Mouse (Mus musculus): Measurements from ENCODE around the gene Gm20388. TPM values are rescaled to one million over a fixed set of nuclear protein-coding genes. Genes with fewer than 3 reads are reported as not detected.

The Gm20388 gene
- total RNA-seq, 4 experiments from 2014 or later, result 0.17 to 15.1 (median 6.6) TPM

- DNase-seq (ENCODE audit: low spot score in 2 of 2), result no peak
These were observed 3.5 kb downstream of the Gm20388 start for GRCm38 (mm10) chr8:119914161-119914560.

- no peak for DNase-seq (ENCODE audit: low spot score in 2 of 2)
These were observed 4.7 kb downstream of the Gm20388 start for GRCm38 (mm10) chr8:119915298-119915697.

- DNase-seq (ENCODE audit: low spot score in 2 of 2), result no peak
These were observed 5.7 kb downstream of the Gm20388 start for GRCm38 (mm10) chr8:119916237-119916892.

GRCm38 (mm10) chr8:119917415-119917814 lies 6.8 kb downstream of the Gm20388 start:
- no peak for DNase-seq (ENCODE audit: low spot score in 2 of 2)

GRCm38 (mm10) chr8:119918155-119918567 lies 7.5 kb downstream of the Gm20388 start:
- DNase-seq (ENCODE audit: low spot score in 2 of 2), result no peak

GRCm38 (mm10) chr8:119923259-119923658 lies 12.6 kb downstream of the Gm20388 start:
- no peak for DNase-seq (ENCODE audit: low spot score in 2 of 2)

GRCm38 (mm10) chr8:119925428-119925827 lies 14.8 kb downstream of the Gm20388 start:
- DNase-seq (ENCODE audit: low spot score in 2 of 2), result no peak

GRCm38 (mm10) chr8:119926474-119926873 lies 15.8 kb downstream of the Gm20388 start:
- DNase-seq (ENCODE audit: low spot score in 2 of 2), result no peak

- DNase-seq (ENCODE audit: low spot score in 2 of 2), result no peak
These were observed 16.9 kb downstream of the Gm20388 start for GRCm38 (mm10) chr8:119927422-119928092.

GRCm38 (mm10) chr8:119931317-119931716 lies 20.7 kb downstream of the Gm20388 start:
- DNase-seq (ENCODE audit: low spot score in 2 of 2), result no peak

- no peak for DNase-seq (ENCODE audit: low spot score in 2 of 2)
These were observed 23.0 kb downstream of the Gm20388 start for GRCm38 (mm10) chr8:119933681-119934080.

- no peak for DNase-seq (ENCODE audit: low spot score in 2 of 2)
These were observed 24.9 kb downstream of the Gm20388 start for GRCm38 (mm10) chr8:119935541-119935940.

GRCm38 (mm10) chr8:119938481-119938880 lies 27.8 kb downstream of the Gm20388 start:
- no peak for DNase-seq (ENCODE audit: low spot score in 2 of 2)

- DNase-seq (ENCODE audit: low spot score in 2 of 2), result no peak
These were observed 28.7 kb downstream of the Gm20388 start for GRCm38 (mm10) chr8:119939336-119939735.

- DNase-seq (ENCODE audit: low spot score in 2 of 2), result no peak
These were observed 30.8 kb downstream of the Gm20388 start for GRCm38 (mm10) chr8:119941471-119941870.

GRCm38 (mm10) chr8:119943616-119944015 lies 33.0 kb downstream of the Gm20388 start:
- DNase-seq (ENCODE audit: low spot score in 2 of 2), result no peak

- peak; percentile 48 to 79 for DNase-seq (ENCODE audit: low spot score in 2 of 2)
These were observed 33.6 kb downstream of the Gm20388 start for GRCm38 (mm10) chr8:119944096-119944811.

GRCm38 (mm10) chr8:119946326-119946865 lies 35.8 kb downstream of the Gm20388 start:
- DNase-seq (ENCODE audit: low spot score in 2 of 2), result no peak

- no peak for DNase-seq (ENCODE audit: low spot score in 2 of 2)
These were observed 37.0 kb downstream of the Gm20388 start for GRCm38 (mm10) chr8:119947653-119948052.

- DNase-seq (ENCODE audit: low spot score in 2 of 2), result no peak
These were observed 37.7 kb downstream of the Gm20388 start for GRCm38 (mm10) chr8:119948340-119948739.

- DNase-seq (ENCODE audit: low spot score in 2 of 2), result no peak
These were observed 41.6 kb downstream of the Gm20388 start for GRCm38 (mm10) chr8:119952282-119952681.

GRCm38 (mm10) chr8:119952747-119953146 lies 42.1 kb downstream of the Gm20388 start:
- DNase-seq (ENCODE audit: low spot score in 2 of 2), result peak; percentile 58 to 59
